Mouse (Mus musculus): Measurements from ENCODE around the gene Tmem107. TPM values are rescaled to one million over a fixed set of nuclear protein-coding genes. Genes with fewer than 3 reads are reported as not detected.
A peak's percentile ranks its signal among the peaks of the same experiment; 100 is the strongest.

Gene Tmem107
- polyA plus RNA-seq, 1 experiment from 2014 or later: 30.6 TPM

- no peak for ATAC-seq (ENCODE audit: insufficient number of reproducible peaks, low FRiP score)
Observed at GRCm38 (mm10) chr11:69075764-69076479, 5.3 kb downstream of the Tmem107 start.

GRCm38 (mm10) chr11:69076572-69076971 is 6.0 kb downstream of the Tmem107 start:
- H3K9me3 ChIP-seq (replicated peaks): no peaks in the 10 kb centered on the region
- no peak overlapping the region for H3K27ac ChIP-seq (ENCODE audit: poor library complexity, severe bottlenecking)
- H3K9ac ChIP-seq: no peak overlapping the region
- H3K4me3 ChIP-seq: no peak overlapping the region
- peaks cover 7% of the 10 kb centered on the region for H3K4me1 ChIP-seq (replicated peaks)
- no peaks in the 10 kb centered on the region for H3K27me3 ChIP-seq (replicated peaks)
- no peaks in the 10 kb centered on the region for H3K36me3 ChIP-seq
- WGBS: 78% methylated on average over 5 of the region's 5 CpGs
- H3K4me2 ChIP-seq: no peak overlapping the region
- ATAC-seq (ENCODE audit: insufficient number of reproducible peaks, low FRiP score): no peak

More at GRCm38 (mm10) chr11:69075764-69076479, 5.3 kb downstream of the Tmem107 start:
- Histone ChIP-seq H3K27ac (ENCODE audit: poor library complexity, severe bottlenecking) (no peak overlapping the region), H3K9ac (no peak overlapping the region), H3K36me3 (no peaks in the 10 kb centered on the region), H3K27me3 (replicated peaks) (no peaks in the 10 kb centered on the region), H3K4me1 (replicated peaks) (peaks cover 14% of the 10 kb centered on the region), H3K4me2 (no peak overlapping the region), H3K4me3 (no peak overlapping the region), H3K9me3 (replicated peaks) (no peaks in the 10 kb centered on the region)
- WGBS: 55% methylated on average over 9 of the region's 9 CpGs

DNA sequence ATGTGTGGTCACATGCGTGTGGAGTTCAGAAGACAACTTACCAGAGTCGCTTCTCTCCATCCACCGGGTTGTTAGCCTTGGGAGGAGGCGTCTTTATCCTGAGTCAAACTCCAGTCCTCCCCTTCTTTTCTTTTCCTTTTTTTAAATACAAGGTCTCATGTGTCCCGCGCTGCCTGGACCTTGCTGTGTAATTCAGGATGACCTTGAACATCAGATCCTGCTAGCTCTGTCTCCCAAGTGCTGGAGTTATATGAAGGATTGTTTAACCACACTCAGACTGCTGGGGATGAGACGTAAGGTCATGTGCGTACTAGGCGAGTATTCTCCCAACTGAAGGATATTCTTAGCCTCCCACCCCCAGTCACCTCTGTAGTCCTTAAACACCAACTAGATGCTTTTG is 6.7 kb downstream of the Tmem107 start:
- no peak overlapping the region for H3K27ac ChIP-seq (ENCODE audit: poor library complexity, severe bottlenecking)
- no peak for ATAC-seq (ENCODE audit: insufficient number of reproducible peaks, low FRiP score)
- H3K4me2 ChIP-seq: no peak overlapping the region
- 73% methylated on average over 9 of the region's 9 CpGs for whole genome bisulfite sequencing
- no peaks in the 10 kb centered on the region for H3K9me3 ChIP-seq (replicated peaks)
- peaks cover 4% of the 10 kb centered on the region for H3K4me1 ChIP-seq (replicated peaks)
- H3K4me3 ChIP-seq: no peak overlapping the region
- no peak overlapping the region for H3K9ac ChIP-seq
- no peaks in the 10 kb centered on the region for H3K36me3 ChIP-seq
- H3K27me3 ChIP-seq (replicated peaks): no peaks in the 10 kb centered on the region

- no peaks in the 10 kb centered on the region for H3K27me3 ChIP-seq (replicated peaks)
- 71% methylated on average over 6 of the region's 6 CpGs for WGBS
- no peak overlapping the region for H3K9ac ChIP-seq
- ATAC-seq (ENCODE audit: insufficient number of reproducible peaks, low FRiP score): no peak
- H3K9me3 ChIP-seq (replicated peaks): no peaks in the 10 kb centered on the region
- H3K4me2 ChIP-seq: no peak overlapping the region
- no peaks in the 10 kb centered on the region for H3K36me3 ChIP-seq
- H3K27ac ChIP-seq (ENCODE audit: poor library complexity, severe bottlenecking): no peak overlapping the region
- no peak overlapping the region for H3K4me3 ChIP-seq
- no peaks in the 10 kb centered on the region for H3K4me1 ChIP-seq (replicated peaks)
Observed at GRCm38 (mm10) chr11:69078041-69078440, 7.4 kb downstream of the Tmem107 start.

- Histone ChIP-seq H3K4me2 (no peak overlapping the region), H3K4me1 (replicated peaks) (no peaks in the 10 kb centered on the region), H3K4me3 (no peak overlapping the region), H3K36me3 (no peaks in the 10 kb centered on the region), H3K27me3 (replicated peaks) (no peaks in the 10 kb centered on the region), H3K27ac (ENCODE audit: poor library complexity, severe bottlenecking) (no peak overlapping the region), H3K9me3 (replicated peaks) (no peaks in the 10 kb centered on the region), H3K9ac (no peak overlapping the region)
- WGBS: 57% methylated on average over 5 of the region's 5 CpGs
- ATAC-seq (ENCODE audit: insufficient number of reproducible peaks, low FRiP score): no peak
Observed at GRCm38 (mm10) chr11:69078805-69079438, 8.3 kb downstream of the Tmem107 start.

DNA sequence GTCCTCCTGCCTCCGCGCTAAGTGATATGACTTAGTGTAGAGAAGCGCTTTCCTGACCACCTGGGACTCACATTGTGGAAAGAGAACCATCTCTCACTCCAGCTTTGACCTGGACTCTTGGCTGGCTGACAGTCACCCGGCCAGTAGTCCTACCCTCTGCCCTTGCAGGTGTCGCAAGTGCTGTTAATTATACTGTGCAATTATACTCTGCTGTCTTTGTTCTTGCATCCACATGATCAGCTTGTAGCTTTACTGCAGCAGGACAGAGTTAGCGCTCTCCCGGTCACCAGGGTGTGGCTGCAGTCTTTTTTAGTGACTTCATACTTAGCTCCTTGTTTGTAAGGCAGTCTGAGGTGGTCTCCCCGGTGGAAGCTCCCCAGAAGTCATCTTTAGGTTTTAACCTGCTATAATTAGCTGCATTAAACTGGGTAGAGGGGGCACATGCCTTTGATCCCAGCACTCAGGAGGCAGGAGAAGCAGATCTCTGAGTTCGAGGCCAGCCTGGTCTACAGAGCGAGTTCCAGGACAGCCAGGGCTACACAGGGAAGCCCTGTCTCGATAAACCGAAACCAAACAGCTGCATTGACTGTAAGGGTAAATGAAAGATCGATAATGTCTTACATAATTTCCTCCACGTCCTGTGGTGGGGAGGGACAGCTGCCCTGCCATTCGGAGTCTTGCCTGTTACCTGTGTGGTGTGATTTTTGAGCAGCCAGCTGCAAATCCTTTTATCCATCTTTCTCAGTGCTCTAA is 9.7 kb downstream of the Tmem107 start:
- Histone ChIP-seq H3K9ac (no peak overlapping the region), H3K4me2 (no peak overlapping the region), H3K36me3 (no peaks in the 10 kb centered on the region), H3K4me1 (replicated peaks) (no peaks in the 10 kb centered on the region), H3K27ac (ENCODE audit: poor library complexity, severe bottlenecking) (no peak overlapping the region), H3K9me3 (replicated peaks) (no peaks in the 10 kb centered on the region), H3K27me3 (replicated peaks) (no peaks in the 10 kb centered on the region), H3K4me3 (no peak overlapping the region)
- ATAC-seq (ENCODE audit: insufficient number of reproducible peaks, low FRiP score): no peak
- 78% methylated on average over 15 of the region's 15 CpGs for WGBS

GRCm38 (mm10) chr11:69080855-69081222 is 10.2 kb downstream of the Tmem107 start:
- no peak overlapping the region for H3K27ac ChIP-seq (ENCODE audit: poor library complexity, severe bottlenecking)
- H3K9ac ChIP-seq: no peak overlapping the region
- 83% methylated on average over 8 of the region's 8 CpGs for WGBS
- H3K4me2 ChIP-seq: no peak overlapping the region
- no peak for ATAC-seq (ENCODE audit: insufficient number of reproducible peaks, low FRiP score)
- no peaks in the 10 kb centered on the region for H3K9me3 ChIP-seq (replicated peaks)
- no peak overlapping the region for H3K4me3 ChIP-seq
- H3K4me1 ChIP-seq (replicated peaks): no peaks in the 10 kb centered on the region
- no peaks in the 10 kb centered on the region for H3K27me3 ChIP-seq (replicated peaks)
- no peaks in the 10 kb centered on the region for H3K36me3 ChIP-seq

- Histone ChIP-seq H3K9me3 (replicated peaks) (no peaks in the 10 kb centered on the region), H3K4me1 (replicated peaks) (peaks cover 6% of the 10 kb centered on the region), H3K27ac (ENCODE audit: poor library complexity, severe bottlenecking) (no peak overlapping the region), H3K9ac (no peak overlapping the region), H3K4me3 (no peak overlapping the region), H3K27me3 (replicated peaks) (no peaks in the 10 kb centered on the region), H3K4me2 (no peak overlapping the region), H3K36me3 (no peaks in the 10 kb centered on the region)
- 85% methylated on average over 7 of the region's 7 CpGs for WGBS
- no peak for ATAC-seq (ENCODE audit: insufficient number of reproducible peaks, low FRiP score)
Observed at GRCm38 (mm10) chr11:69081613-69082012, 11.0 kb downstream of the Tmem107 start.

GRCm38 (mm10) chr11:69085608-69086007 is 15.0 kb downstream of the Tmem107 start:
- Histone ChIP-seq H3K27me3 (replicated peaks) (no peaks in the 10 kb centered on the region), H3K9me3 (replicated peaks) (no peaks in the 10 kb centered on the region), H3K4me1 (replicated peaks) (peaks cover 36% of the 10 kb centered on the region), H3K27ac (ENCODE audit: poor library complexity, severe bottlenecking) (no peak overlapping the region), H3K4me3 (no peak overlapping the region), H3K4me2 (no peak overlapping the region), H3K36me3 (peaks cover 11% of the 10 kb centered on the region), H3K9ac (no peak overlapping the region)
- WGBS: 77% methylated on average over 6 of the region's 6 CpGs
- ATAC-seq (ENCODE audit: insufficient number of reproducible peaks, low FRiP score): no peak

- 31% methylated on average over 6 of the region's 6 CpGs for WGBS
- Histone ChIP-seq H3K4me2 (no peak overlapping the region; the same call in 1 of the 2 replicates), H3K27ac (ENCODE audit: poor library complexity, severe bottlenecking) (peak overlapping the region; percentile 94), H3K4me1 (replicated peaks) (peaks cover 42% of the 10 kb centered on the region), H3K36me3 (peaks cover 18% of the 10 kb centered on the region), H3K9me3 (replicated peaks) (no peaks in the 10 kb centered on the region), H3K9ac (no peak overlapping the region), H3K27me3 (replicated peaks) (no peaks in the 10 kb centered on the region), H3K4me3 (no peak overlapping the region)
- ATAC-seq (ENCODE audit: insufficient number of reproducible peaks, low FRiP score): no peak
Observed at GRCm38 (mm10) chr11:69086390-69086789, 15.8 kb downstream of the Tmem107 start.

DNA sequence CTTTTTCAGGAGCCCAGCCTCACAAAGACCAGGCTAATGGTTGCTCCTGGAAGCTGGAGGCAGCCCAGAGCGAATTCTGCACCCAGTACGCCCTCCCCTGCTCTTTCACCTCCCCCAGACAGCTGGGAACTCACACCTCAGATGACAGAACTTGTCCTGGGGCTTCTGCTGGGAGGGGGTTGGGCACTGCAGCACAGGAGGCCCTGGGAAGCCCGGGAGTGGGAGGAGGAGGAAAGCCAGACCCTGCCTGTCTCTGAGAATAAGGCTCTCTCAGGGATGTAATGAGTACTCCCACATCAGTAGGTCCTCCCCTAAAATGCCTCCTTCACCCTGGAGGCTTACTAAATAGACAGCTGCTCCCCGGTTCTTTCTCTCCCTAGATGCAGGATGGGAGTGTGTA is 16.5 kb downstream of the Tmem107 start:
- H3K27me3 ChIP-seq (replicated peaks): no peaks in the 10 kb centered on the region
- H3K9me3 ChIP-seq (replicated peaks): no peaks in the 10 kb centered on the region
- H3K4me2 ChIP-seq: peak overlapping the region; percentile 14
- H3K4me1 ChIP-seq (replicated peaks): peaks cover 49% of the 10 kb centered on the region
- no peak overlapping the region for H3K4me3 ChIP-seq
- ATAC-seq (ENCODE audit: insufficient number of reproducible peaks, low FRiP score): no peak
- peak overlapping the region; percentile 24; the same call in 1 of the 2 replicates for H3K9ac ChIP-seq
- H3K36me3 ChIP-seq: peaks cover 24% of the 10 kb centered on the region
- 25% methylated on average over 4 of the region's 4 CpGs for WGBS
- H3K27ac ChIP-seq (ENCODE audit: poor library complexity, severe bottlenecking): peak overlapping the region; percentile 94
